Mouse (Mus musculus) CD4-positive helper T cell, adult 2 months (primary cell): ENCODE measurements around the gene Zfp42.

Experiments
- DNase-seq: peaks from one replicate; pipeline ENCODE4 v3.0.0-alpha.2; 2012; ENCODE audit warnings: low read depth, missing footprints, low spot score

Gene Zfp42

DNA sequence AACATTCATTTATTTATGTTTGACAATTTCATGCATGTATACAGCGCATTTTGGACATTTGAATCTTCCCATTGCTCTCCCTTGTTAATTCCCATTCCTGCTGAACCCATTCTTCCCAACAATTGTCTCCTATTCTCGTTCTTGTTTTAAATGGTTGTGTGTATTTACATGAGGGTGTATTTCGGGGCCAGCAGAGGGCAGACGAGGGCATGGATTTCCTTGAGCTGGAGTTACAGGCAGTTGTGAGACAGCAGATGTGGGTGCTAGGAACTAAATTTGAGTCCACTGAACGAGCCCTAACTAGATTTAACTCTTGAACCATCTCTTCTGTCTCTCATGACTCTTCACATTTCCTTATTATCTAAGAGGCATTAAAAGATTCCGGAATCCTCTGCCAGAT lies 55.1 kb downstream of the Zfp42 start:
- no peak for DNase-seq

DNA sequence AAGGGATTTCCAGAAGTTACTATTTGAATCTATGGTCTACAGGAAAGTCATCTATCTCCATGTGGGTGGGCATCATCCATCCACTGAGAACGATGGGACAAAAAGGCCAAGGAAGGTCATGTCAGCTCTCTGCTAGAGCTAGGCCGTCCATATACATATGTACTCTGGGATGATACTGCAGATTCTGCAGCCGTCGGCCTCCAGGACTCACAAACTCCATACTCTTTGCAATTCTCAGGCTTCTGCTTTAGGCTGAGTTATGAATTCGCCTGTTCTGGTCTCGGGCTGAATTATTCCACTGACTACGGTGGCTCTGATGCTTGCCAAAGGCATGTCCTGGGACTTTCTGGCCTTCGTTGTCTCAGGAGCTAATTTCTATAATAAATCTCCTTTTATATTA lies 58.1 kb downstream of the Zfp42 start:
- no peak for DNase-seq
